Comparison of ENCODE assay signal across 9 mouse cellular contexts in the genomic region with DNA sequence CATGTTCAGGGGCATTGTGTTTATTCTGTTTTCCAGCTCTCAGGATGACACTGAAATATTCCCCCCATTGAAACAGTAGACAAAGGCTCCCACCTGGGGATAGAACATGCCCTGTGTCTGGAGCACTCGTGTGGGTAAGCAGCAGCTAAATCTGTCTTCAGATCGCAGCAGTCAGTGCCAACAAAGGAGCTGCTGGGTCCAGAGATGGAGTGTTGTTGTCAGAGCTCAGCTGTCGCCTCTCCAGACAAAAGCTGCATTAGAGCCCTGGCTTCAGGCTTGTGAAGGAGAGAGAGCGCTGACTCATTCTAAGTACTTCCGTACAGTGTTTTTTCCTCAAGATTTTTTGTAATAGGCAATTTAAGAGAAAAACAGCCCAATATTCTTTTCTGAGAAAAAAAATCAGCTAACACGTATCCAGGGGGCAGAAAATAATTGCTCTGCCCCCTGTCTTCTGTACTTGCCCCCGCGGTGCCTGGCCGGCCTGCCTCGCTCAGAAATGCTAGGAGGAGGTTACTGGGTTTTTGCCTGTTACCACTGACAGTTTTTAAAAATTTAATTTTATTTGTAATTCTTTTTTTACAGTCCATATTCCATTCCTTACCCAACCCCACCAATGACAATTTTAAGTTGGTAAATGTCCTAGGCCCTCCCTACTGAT. TPM values are rescaled to one million over a fixed set of nuclear protein-coding genes. Genes with fewer than 3 reads are reported as not detected.
DNase-seq lines count a peak whose midpoint lies in the region; ATAC-seq and TF ChIP-seq lines count a peak whose summit lies in the region.
"Had no signal": no experiment of that assay in that cellular context is flagged by ENCODE, and none has a peak within 500 bp of the region (broad histone marks: within the 10 kb centered on the region; RNA-seq: fewer than 3 reads in every experiment).

No protein-coding gene starts in this region.

- no peaks in the 10 kb centered on the region for H3K27me3 ChIP-seq in liver, postnatal 0 days (ENCODE audit: insufficient read depth, low read length)

- H3K9ac ChIP-seq in liver, postnatal 0 days (replicated peaks): no peak overlapping the region

- ATAC-seq in hematopoietic stem cell, adult 5-6 weeks (replicated peaks in 1 of 2; ENCODE audit: insufficient read depth in 1 of 2, low FRiP score in 2 of 2, low TSS enrichment in 1 of 2, low read depth in 1 of 2, poor library complexity in 2 of 2, severe bottlenecking in 2 of 2): peak; percentile 46 to 53; a peak in 1 of 4 replicates
- no peak for ATAC-seq in megakaryocyte-erythroid progenitor cell, adult 5-6 weeks (replicated peaks; ENCODE audit: low FRiP score, low TSS enrichment, poor library complexity, severe bottlenecking)
- no peak for ATAC-seq in liver, postnatal 0 days

- TF ChIP-seq CTCF in liver, postnatal 0 days (IDR thresholded peaks at IDR 0.05; ENCODE audit: low read depth): no peak

- no peaks in the 10 kb centered on the region for H3K36me3 ChIP-seq in liver, postnatal 0 days (replicated peaks; ENCODE audit: insufficient read depth, low read length)

- H3K27ac ChIP-seq in liver, postnatal 0 days (ENCODE audit: low read depth): no peak overlapping the region
- H3K27ac ChIP-seq: heart, adult 2 months had no signal

- H3K4me2 ChIP-seq in liver, postnatal 0 days (ENCODE audit: low read depth, low read length): no peak overlapping the region

- 78% methylated on average over 10 of the region's 10 CpGs for WGBS in liver, postnatal 0 days (ENCODE audit: insufficient replicate concordance)

- no peaks in the 10 kb centered on the region for H3K4me1 ChIP-seq in liver, postnatal 0 days (ENCODE audit: insufficient read depth)

- H3K9me3 ChIP-seq in liver, postnatal 0 days (ENCODE audit: low read length): no peaks in the 10 kb centered on the region

- TF ChIP-seq EP300 in liver, postnatal 0 days (IDR thresholded peaks at IDR 0.05; ENCODE audit: low read depth): no peak

- DNase-seq in right cerebral cortex, adult 18-20 months: peak; percentile 67
- no peak for DNase-seq in right cerebral cortex, postnatal 4 days
- DNase-seq in lung, postnatal 14 days: peak; percentile 29
- peak; percentile 81 for DNase-seq in telencephalon, adult 2 months (ENCODE audit: low read depth, low spot score)
- DNase-seq in adrenal gland, adult 2 months: no peak
- no peak for DNase-seq in liver, postnatal 0 days

- no peak overlapping the region for H3K4me3 ChIP-seq in liver, postnatal 0 days (ENCODE audit: low read depth, low read length)
- H3K4me3 ChIP-seq: heart, adult 2 months had no signal

RNA-seq across cellular contexts. Expression of a gene that starts 21.6 kb away (rescaled TPM):
- not detected in 2 replicates for total RNA-seq in hematopoietic stem cell, adult 5-6 weeks (2017)
- total RNA-seq in megakaryocyte-erythroid progenitor cell, adult 5-6 weeks (2014; fragmentation: Nextera tagmentation): not detected in 2 replicates
- not detected in 2 replicates for total RNA-seq in megakaryocyte-erythroid progenitor cell, adult 5-6 weeks (2017)
- not detected for total RNA-seq in adrenal gland, adult 2 months (2021)
- polyA plus RNA-seq in adrenal gland, adult 2 months (2012; rRNA removed): not detected in 2 replicates
- not detected in 2 replicates for polyA plus RNA-seq in liver, postnatal 0 days (2015; fragmentation: Nextera tagmentation; extraction: Ambion mirVana)
- total RNA-seq: heart, adult 2 months had no signal
- polyA plus RNA-seq: heart, adult 2 months had no signal

Comparison
In these comparisons a context has a peak if more than half of its experiments do, and no peak if none do; other contexts are left out.
1. DNase-seq: peak in right cerebral cortex, adult 18-20 months (single experiment), lung, postnatal 14 days (single experiment) and telencephalon, adult 2 months (single experiment); none in right cerebral cortex, postnatal 4 days (single experiment), adrenal gland, adult 2 months (single experiment) and liver, postnatal 0 days (single experiment).
2. ATAC-seq: peak in hematopoietic stem cell, adult 5-6 weeks (2 of 2); none in megakaryocyte-erythroid progenitor cell, adult 5-6 weeks (single experiment) and liver, postnatal 0 days (single experiment).